Mouse (Mus musculus): Measurements from ENCODE around the gene Commd7. TPM values are rescaled to one million over a fixed set of nuclear protein-coding genes. Genes with fewer than 3 reads are reported as not detected.
"Not testable (repeated sequence)": the region's sequence is repeated elsewhere in the genome, so short reads cannot be mapped to it uniquely, and the experiment has no call there.

The Commd7 gene
- polyA plus RNA-seq, 1 experiment from 2014 or later, result 24.8 TPM

- Histone ChIP-seq H3K4me2 (ENCODE audit: low read depth, low read length) (no peak overlapping the region), H3K27me3 (ENCODE audit: control insufficient read depth, insufficient read depth, low read depth, low read length) (no peaks in the 10 kb centered on the region), H3K9ac (ENCODE audit: low read depth, low read length) (no peak overlapping the region), H3K9me3 (replicated peaks; ENCODE audit: control insufficient read depth, low read length) (no peaks in the 10 kb centered on the region), H3K4me1 (ENCODE audit: control insufficient read depth, low read depth, low read length) (no peaks in the 10 kb centered on the region), H3K4me3 (ENCODE audit: low read depth, low read length) (no peak overlapping the region), H3K27ac (ENCODE audit: low read length) (no peak overlapping the region), H3K36me3 (ENCODE audit: control insufficient read depth, insufficient read depth) (no peaks in the 10 kb centered on the region)
- no peak for ATAC-seq (ENCODE audit: low read depth)
- WGBS (ENCODE audit: insufficient replicate concordance), result 48% methylated on average over 3 of the region's 3 CpGs
These were observed 28.0 kb upstream of the Commd7 start for GRCm38 (mm10) chr2:153660616-153661015.

GRCm38 (mm10) chr2:153657659-153658058 lies 25.1 kb upstream of the Commd7 start:
- not testable (repeated sequence) for H3K4me3 ChIP-seq (ENCODE audit: low read depth, low read length); H3K4me2 ChIP-seq (ENCODE audit: low read depth, low read length); H3K4me1 ChIP-seq (ENCODE audit: control insufficient read depth, low read depth, low read length); H3K36me3 ChIP-seq (ENCODE audit: control insufficient read depth, insufficient read depth); H3K9me3 ChIP-seq (replicated peaks; ENCODE audit: control insufficient read depth, low read length); H3K9ac ChIP-seq (ENCODE audit: low read depth, low read length); H3K27me3 ChIP-seq (ENCODE audit: control insufficient read depth, insufficient read depth, low read depth, low read length); H3K27ac ChIP-seq (ENCODE audit: low read length)
- WGBS (ENCODE audit: insufficient replicate concordance), result 76% methylated on average over 6 of the region's 8 CpGs
- ATAC-seq (ENCODE audit: low read depth), result peak; percentile 69

GRCm38 (mm10) chr2:153651681-153652080 lies 19.1 kb upstream of the Commd7 start:
- H3K27ac ChIP-seq (ENCODE audit: low read length), result no peak overlapping the region
- no peak overlapping the region for H3K9ac ChIP-seq (ENCODE audit: low read depth, low read length)
- peaks cover 15% of the 10 kb centered on the region for H3K27me3 ChIP-seq (ENCODE audit: control insufficient read depth, insufficient read depth, low read depth, low read length)
- peaks cover 4% of the 10 kb centered on the region for H3K4me1 ChIP-seq (ENCODE audit: control insufficient read depth, low read depth, low read length)
- H3K9me3 ChIP-seq (replicated peaks; ENCODE audit: control insufficient read depth, low read length), result no peaks in the 10 kb centered on the region
- ATAC-seq (ENCODE audit: low read depth), result no peak
- WGBS (ENCODE audit: insufficient replicate concordance), result 48% methylated on average over 3 of the region's 3 CpGs
- no peak overlapping the region for H3K4me3 ChIP-seq (ENCODE audit: low read depth, low read length)
- no peaks in the 10 kb centered on the region for H3K36me3 ChIP-seq (ENCODE audit: control insufficient read depth, insufficient read depth)
- H3K4me2 ChIP-seq (ENCODE audit: low read depth, low read length), result no peak overlapping the region

GRCm38 (mm10) chr2:153650014-153650687 lies 17.6 kb upstream of the Commd7 start:
- no peak for ATAC-seq (ENCODE audit: low read depth)
- Histone ChIP-seq H3K27me3 (ENCODE audit: control insufficient read depth, insufficient read depth, low read depth, low read length) (peaks cover 15% of the 10 kb centered on the region), H3K9me3 (replicated peaks; ENCODE audit: control insufficient read depth, low read length) (no peaks in the 10 kb centered on the region), H3K4me3 (ENCODE audit: low read depth, low read length) (peak overlapping the region; percentile 74), H3K27ac (ENCODE audit: low read length) (no peak overlapping the region), H3K4me2 (ENCODE audit: low read depth, low read length) (peak overlapping the region; percentile 90), H3K36me3 (ENCODE audit: control insufficient read depth, insufficient read depth) (no peaks in the 10 kb centered on the region), H3K9ac (ENCODE audit: low read depth, low read length) (peak overlapping the region; percentile 64), H3K4me1 (ENCODE audit: control insufficient read depth, low read depth, low read length) (peaks cover 4% of the 10 kb centered on the region)
- 3% methylated on average over 28 of the region's 28 CpGs for WGBS (ENCODE audit: insufficient replicate concordance)

- peak; percentile 79 for ATAC-seq (ENCODE audit: low read depth)
- Histone ChIP-seq H3K9me3 (replicated peaks; ENCODE audit: control insufficient read depth, low read length) (no peaks in the 10 kb centered on the region), H3K4me2 (ENCODE audit: low read depth, low read length) (peak within 1 kb of the TSS; percentile 90), H3K4me3 (ENCODE audit: low read depth, low read length) (peak within 1 kb of the TSS; percentile 74), H3K27me3 (ENCODE audit: control insufficient read depth, insufficient read depth, low read depth, low read length) (peaks cover 15% of the 10 kb centered on the region), H3K27ac (ENCODE audit: low read length) (no peak within 1 kb of the TSS), H3K4me1 (ENCODE audit: control insufficient read depth, low read depth, low read length) (peaks cover 4% of the 10 kb centered on the region), H3K36me3 (ENCODE audit: control insufficient read depth, insufficient read depth) (no peaks in the 10 kb centered on the region), H3K9ac (ENCODE audit: low read depth, low read length) (peak within 1 kb of the TSS; percentile 64)
- under 1% methylated on average over 84 of the region's 93 CpGs for WGBS (ENCODE audit: insufficient replicate concordance)
These were observed 16.9 kb upstream of the Commd7 start, which contains the start of gene Dnmt3b for GRCm38 (mm10) chr2:153649298-153650013. Dnmt3b (plus strand) TSS chr2:153649450.

GRCm38 (mm10) chr2:153648773-153649297 lies 16.3 kb upstream of the Commd7 start:
- Histone ChIP-seq H3K9me3 (replicated peaks; ENCODE audit: control insufficient read depth, low read length) (no peaks in the 10 kb centered on the region), H3K4me1 (ENCODE audit: control insufficient read depth, low read depth, low read length) (peaks cover 4% of the 10 kb centered on the region), H3K9ac (ENCODE audit: low read depth, low read length) (peak overlapping the region; percentile 64), H3K36me3 (ENCODE audit: control insufficient read depth, insufficient read depth) (no peaks in the 10 kb centered on the region), H3K27me3 (ENCODE audit: control insufficient read depth, insufficient read depth, low read depth, low read length) (peaks cover 15% of the 10 kb centered on the region), H3K27ac (ENCODE audit: low read length) (no peak overlapping the region), H3K4me2 (ENCODE audit: low read depth, low read length) (peak overlapping the region; percentile 90), H3K4me3 (ENCODE audit: low read depth, low read length) (peak overlapping the region; percentile 74)
- WGBS (ENCODE audit: insufficient replicate concordance), result 22% methylated on average over 14 of the region's 14 CpGs
- 0 out of 2 replicates have a peak, but pooled peaks have one; percentile 2 for ATAC-seq (ENCODE audit: low read depth)

GRCm38 (mm10) chr2:153642999-153643398 lies 10.4 kb upstream of the Commd7 start:
- H3K4me3 ChIP-seq (ENCODE audit: low read depth, low read length), result no peak overlapping the region
- 58% methylated on average over 6 of the region's 6 CpGs for WGBS (ENCODE audit: insufficient replicate concordance)
- ATAC-seq (ENCODE audit: low read depth), result no peak
- no peak overlapping the region for H3K9ac ChIP-seq (ENCODE audit: low read depth, low read length)
- H3K27me3 ChIP-seq (ENCODE audit: control insufficient read depth, insufficient read depth, low read depth, low read length), result no peaks in the 10 kb centered on the region; the same call in 1 of the 2 replicates
- no peaks in the 10 kb centered on the region for H3K9me3 ChIP-seq (replicated peaks; ENCODE audit: control insufficient read depth, low read length)
- no peak overlapping the region for H3K4me2 ChIP-seq (ENCODE audit: low read depth, low read length)
- no peaks in the 10 kb centered on the region for H3K36me3 ChIP-seq (ENCODE audit: control insufficient read depth, insufficient read depth)
- H3K27ac ChIP-seq (ENCODE audit: low read length), result no peak overlapping the region
- no peaks in the 10 kb centered on the region for H3K4me1 ChIP-seq (ENCODE audit: control insufficient read depth, low read depth, low read length)

- Histone ChIP-seq H3K4me1 (ENCODE audit: control insufficient read depth, low read depth, low read length) (no peaks in the 10 kb centered on the region), H3K4me2 (ENCODE audit: low read depth, low read length) (no peak overlapping the region), H3K9me3 (replicated peaks; ENCODE audit: control insufficient read depth, low read length) (no peaks in the 10 kb centered on the region), H3K36me3 (ENCODE audit: control insufficient read depth, insufficient read depth) (no peaks in the 10 kb centered on the region), H3K27ac (ENCODE audit: low read length) (no peak overlapping the region), H3K9ac (ENCODE audit: low read depth, low read length) (no peak overlapping the region), H3K4me3 (ENCODE audit: low read depth, low read length) (no peak overlapping the region), H3K27me3 (ENCODE audit: control insufficient read depth, insufficient read depth, low read depth, low read length) (no peaks in the 10 kb centered on the region; the same call in 1 of the 2 replicates)
- WGBS (ENCODE audit: insufficient replicate concordance), result 23% methylated on average over 3 of the region's 3 CpGs
- no peak for ATAC-seq (ENCODE audit: low read depth)
These were observed 9.9 kb upstream of the Commd7 start for GRCm38 (mm10) chr2:153642496-153642895.

Data from liver, embryonic 16.5 days (tissue).